Mouse (Mus musculus): Measurements from ENCODE around the gene Ncs1.

Gene Ncs1

DNA sequence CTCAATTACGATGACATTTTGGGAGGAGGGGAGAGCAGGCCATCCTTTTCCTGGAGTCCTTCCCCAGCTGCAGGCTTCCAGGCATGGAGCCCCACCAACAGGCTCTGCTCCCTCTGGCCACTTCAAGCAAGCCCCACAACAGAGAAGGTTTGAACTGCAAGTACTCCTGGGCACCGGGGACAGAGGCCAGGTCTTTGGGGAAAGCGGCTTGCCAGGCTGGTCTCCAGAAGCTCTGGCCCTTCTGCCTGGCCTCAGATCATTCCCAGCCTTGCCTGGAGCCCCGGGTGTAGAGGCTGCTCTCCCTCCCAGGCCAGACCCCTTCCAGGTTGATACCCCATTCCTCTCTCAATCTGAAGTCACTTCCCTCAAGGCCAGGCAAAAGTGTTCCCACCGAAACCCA lies 572 bp upstream of the Ncs1 start:
- DNase-seq = no peak

DNA sequence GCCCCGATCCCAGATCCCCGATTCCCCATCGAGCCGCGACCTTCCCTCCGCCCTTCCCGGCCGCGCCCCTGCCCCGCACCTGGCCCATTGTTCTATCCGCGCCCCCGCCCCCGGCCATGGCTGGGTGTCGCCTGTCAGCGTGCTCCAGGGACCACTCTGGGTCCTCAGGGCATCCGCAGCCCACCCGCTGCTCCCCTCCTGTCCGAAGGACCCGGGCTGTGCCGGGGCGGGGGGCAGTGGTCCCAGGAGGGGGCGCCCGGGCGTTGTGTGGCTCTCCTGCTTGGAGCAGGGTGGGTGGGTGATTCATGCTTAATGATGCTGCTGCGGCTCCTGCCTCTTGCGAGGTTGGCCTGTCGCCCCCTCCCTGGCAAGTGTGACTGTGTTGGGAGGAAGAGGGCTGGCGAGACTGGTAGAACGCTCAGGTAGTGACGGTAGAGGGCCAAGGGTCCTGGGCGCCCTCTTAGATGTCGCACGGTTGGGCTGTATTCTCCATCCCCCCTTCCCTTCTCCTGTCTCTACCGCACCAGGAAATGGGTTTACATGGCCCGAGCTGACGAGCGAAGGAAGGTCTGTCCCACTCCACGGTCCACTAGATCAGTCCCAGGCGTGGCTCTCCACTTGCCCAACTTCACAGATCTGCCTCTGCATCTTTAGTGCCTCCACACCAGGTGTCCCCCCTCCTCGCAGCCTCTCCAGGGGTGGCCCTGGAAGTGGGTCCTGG lies 788 bp downstream of the Ncs1 start:
- DNase-seq = peak; percentile 56

DNA sequence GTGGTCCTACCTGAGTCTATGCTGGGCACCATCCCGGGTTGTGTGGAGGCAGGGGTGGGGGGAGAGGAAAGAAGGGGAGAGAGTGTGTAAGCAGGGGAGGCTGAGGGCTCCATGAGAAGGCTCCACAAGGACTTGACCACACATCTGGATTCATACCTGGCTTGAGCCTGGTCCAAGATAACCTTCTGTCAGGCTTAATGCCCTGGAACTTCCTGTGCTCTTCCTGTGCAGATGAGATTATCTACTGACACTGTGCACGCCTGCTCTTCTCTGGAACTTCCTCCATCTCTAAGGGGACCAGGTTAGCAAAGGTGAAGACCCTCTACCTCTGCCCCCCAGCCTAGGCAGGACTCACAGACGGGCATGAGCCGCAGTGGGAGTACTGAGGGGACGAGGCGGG lies 3.2 kb downstream of the Ncs1 start:
- DNase-seq = no peak

DNA sequence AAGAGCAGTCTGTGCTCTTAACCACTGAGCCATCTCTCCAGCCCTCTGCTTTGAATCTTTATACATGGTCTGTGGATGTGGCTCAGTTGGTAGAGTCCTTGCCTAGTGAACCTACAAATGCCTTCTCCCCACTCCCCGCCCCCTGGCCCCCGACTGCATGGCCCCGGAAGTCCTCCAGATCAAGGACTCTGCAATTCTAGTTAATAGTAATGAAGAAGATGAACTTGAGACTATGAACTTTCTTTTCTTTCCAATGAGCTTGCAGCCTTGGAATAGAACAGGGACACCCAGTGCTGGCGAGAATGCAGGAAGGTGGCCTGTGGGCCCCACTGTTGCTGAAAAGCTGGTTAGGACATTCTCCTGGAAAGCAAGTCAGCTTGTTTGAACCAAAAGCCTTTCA lies 6.5 kb downstream of the Ncs1 start:
- no peak for DNase-seq

DNA sequence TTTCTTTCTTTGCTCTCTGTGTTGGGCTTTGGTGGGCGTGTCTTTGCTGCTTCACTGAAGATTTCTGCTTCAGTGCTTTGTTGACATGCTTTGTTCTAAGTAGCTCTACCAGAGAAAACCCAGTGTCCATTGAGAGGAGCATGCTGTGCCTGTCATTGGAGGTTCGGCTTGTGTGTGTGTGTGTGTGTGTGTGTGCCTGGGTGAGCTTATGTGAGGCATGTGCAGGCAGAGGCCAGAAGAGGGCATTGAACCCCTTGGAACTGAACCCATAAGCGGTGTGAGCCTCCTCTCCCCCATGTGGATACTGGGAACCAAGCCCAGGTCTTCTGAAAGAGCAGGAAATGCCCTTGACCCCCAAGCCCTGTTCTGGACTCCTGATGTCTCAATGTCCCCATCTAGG lies 7.8 kb downstream of the Ncs1 start:
- no peak for DNase-seq

DNA sequence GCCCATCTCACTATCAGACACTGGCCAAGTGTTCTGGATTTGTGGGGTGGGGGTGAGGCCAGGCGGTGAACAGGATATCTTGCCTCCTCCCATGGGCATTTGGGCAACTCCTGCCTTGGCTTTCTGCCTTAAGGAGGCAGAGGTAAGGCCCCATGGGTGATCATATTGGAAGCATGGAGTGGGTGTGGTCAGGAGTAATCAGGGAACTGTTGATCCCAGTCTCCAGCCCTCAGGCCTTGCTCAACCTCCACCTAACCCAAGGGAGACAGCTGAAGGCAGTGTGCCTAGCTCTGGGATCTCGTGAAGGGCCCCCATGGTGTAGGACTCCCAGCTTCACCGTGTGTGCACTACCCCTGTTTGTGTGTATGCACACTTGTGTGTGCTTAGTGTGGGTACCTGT lies 9.2 kb downstream of the Ncs1 start:
- DNase-seq = no peak

DNA sequence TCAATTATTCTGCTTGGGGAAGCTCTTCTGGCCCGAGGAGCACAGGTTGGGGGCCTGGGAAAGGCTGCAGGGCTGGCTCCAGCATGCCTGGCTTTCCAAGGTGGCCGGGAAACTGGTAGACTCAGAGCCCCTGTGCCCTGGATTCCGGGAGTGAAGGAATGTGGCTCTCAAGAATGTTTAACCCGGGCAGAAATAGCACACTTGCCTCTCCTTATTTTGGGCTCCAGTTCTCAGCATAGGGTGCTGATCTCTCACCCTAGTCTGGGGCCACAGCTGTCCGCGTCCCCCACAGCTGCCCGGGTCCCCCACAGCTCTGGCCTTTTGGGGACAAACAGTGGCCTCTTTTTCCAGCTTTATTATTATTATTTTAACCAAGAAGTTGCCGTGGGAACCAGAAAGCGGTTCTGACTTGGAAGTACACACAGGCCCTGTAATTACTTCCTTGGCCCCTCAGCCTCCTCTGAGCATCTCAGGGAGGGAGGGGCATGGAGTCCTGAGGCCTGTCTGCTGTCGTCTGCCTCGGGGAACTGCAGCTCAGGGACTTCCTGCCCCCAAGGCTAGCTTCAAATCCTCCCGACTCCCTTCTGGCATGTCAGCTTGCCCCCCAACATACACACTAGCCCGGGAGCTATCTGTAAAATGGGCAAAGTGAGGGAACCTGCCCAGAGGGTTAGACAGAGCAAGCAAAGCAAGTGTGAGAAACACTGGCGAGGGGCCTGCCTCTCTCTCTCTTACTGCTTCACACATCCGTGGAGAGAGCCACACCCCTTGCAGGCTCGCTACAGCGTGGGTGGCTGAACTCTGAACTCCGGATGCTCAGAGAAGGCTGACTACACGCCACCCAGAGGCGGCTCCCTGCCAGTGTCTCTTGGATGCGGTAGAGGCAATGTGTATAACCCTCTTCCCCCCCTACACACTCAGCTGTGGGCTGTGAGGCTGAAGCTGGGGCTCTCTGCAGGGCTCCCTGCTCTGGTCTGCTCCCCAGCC lies 10.6 kb downstream of the Ncs1 start:
- peak; percentile 90 for DNase-seq

DNA sequence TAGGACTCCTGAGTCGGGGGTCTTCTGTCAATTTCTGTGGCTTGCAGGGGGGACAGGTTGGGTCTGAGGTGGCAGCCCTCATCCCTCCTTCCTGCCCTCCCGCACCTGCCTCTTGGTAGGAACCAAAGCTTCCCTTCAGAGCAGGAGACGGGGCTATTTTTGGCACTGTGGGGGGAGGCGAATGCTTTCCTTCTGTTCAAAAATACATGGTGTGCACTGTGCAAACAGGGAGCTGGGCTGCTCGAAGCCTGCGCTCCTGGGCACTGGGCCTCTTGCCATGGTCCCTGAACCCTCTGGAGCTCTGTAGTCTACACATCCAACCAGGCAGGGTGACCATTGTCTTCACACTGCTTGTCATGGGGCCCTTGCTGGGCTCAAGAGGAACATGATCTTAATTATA lies 11.5 kb downstream of the Ncs1 start:
- DNase-seq = peak; percentile 34

DNA sequence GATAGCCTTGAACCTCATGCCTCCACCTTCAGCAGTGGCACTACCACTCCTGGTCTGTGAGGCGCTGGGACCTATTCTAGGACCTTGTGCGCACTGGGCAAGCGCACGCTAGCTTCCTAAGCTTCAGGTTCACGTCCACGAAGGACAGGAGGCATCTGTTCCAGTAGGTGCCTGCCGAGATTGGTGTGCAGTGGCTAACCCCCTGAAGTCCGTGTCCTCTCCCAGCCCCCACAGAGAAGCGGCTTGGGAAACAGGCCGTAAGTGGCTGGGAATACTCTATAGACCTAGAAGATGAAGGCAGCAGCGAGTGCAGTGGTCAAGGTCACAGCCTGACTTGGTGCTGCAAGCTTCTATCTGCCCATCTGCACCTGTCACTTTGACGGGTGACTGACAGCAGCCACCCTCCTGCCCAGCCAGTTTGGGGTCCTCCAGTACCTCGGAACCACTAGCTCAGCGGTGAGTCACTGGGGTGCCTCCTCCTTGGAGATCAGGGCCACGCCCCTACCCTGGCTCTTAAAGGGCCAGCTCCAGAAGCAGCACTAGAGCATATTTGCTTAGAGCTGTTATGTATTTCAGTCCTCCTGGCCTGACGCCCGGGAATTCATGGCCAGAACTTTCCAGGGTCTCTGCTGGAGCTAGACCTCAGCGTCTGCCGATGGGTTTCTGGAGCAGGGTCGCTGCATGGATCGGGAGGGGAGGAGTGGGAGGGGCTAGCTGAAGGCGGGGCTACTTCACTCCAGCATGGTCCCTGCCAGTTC lies 13.2 kb downstream of the Ncs1 start:
- peak; percentile 77 for DNase-seq

DNA sequence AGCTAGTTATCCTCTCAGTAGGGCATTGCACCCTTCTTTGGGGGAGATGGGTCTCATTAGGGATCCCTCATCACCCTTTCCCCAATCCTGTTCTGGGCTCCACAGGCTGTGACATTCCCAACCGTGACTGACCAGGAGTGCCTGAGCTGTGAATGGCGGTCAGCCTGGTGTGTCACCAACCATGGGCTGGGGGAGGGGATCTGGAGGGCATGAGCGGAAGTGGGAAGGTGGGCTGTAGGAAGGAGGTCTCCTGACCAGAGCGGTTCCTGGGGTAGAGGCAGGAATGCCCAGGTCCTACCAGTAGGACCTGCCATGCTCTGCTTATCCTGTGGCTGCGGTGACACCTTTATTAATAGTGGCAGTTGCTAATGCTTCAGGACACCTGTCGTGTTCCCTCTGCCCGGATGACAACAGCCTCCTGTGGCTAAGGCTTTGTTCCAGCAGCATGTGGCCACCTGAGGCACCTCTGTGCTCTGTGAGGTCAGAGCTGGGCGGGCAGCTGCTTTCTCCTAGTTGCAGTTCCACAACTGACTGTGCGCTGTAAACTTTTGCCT lies 13.8 kb downstream of the Ncs1 start:
- DNase-seq = peak; percentile 25

DNA sequence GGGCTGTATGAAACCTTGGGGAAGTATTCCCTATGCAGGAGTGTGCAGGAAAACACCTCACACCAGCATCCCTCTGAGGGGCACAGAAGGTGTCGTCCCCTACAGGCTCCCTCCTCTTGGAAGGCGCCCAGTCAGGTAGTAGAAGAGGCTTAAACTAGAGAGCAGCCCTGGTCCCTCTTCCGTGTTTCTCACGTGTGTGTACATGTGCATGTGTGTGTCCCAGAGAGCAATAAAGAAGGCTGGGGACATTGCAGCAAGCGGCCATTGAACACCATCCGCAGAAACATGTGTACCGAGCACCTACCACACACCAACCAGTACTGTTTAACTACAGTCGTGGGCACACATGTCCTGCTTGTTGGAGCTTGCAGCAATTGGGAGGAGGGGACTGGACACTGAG lies 14.9 kb downstream of the Ncs1 start:
- DNase-seq = no peak

DNA sequence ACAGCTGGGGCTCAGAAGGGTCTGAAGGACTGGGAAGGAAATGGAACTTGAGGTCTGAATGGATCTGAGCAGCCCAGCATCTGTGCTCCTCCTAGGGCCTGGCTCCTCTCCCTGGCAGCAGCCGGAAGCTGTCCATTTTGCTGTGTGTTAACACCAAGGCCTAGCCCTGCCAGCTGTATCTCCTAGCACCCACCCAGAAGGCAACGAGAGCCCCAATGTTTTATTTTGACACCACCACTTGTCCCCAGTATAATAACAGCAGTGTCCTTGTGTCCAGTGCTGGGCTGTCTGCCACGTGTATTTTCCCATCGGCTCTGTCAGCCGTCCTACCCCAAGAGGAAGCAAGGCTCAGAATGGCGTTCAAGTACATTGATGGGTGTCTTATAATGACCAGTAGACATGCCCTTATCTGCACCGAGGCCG lies 17.4 kb downstream of the Ncs1 start:
- DNase-seq = no peak

DNA sequence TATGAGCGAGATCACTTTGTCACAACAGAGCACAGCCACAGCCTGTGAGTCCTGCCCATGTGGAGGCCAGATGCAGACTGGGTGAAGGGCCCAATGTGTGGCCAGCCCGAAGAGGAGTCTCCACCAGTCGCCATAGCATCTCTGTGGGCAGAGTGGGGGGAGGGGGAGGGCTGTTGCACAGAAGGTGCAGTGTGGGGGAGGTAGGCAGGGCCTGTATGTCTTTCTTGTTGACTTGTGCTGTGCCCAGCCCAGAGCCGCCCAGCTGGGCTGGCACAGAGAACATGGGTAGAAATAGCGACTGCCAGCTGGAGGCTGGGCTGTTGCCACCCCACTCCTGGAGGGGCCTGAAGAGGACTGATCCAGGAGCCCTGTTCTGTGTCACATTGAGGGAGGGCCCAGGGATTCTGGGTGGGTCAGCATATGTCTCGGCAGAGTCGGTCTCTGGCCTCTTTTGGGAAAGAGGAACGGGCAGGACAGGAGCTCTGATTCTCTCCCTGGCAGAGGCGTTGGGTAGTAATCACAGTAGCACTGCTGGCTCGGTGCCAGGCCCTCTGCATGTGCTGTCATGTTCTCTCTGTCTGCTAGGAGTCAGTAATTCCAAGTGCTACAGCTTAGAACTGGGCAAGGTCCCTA lies 18.2 kb downstream of the Ncs1 start:
- peak; percentile 31 for DNase-seq

DNA sequence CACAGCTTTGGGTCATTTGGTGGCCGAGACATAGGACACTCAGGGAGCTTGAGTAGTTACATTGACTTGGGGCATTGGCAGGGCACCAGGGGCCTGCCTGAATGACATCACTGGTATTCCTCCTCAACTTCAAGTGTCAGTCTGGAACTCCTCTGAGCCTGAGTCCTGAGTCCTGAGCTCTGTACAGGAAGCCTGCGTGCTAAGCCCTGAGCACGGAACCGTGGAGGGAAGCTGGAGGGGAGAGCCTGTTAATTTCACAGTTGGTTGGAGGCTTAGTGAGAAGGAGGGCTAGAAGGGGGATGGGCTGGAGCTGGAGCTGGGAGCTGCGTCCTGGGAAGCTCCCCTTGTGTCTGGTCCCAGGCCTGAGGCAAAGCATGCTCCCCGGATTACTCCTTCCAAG lies 21.8 kb downstream of the Ncs1 start:
- DNase-seq = no peak

DNA sequence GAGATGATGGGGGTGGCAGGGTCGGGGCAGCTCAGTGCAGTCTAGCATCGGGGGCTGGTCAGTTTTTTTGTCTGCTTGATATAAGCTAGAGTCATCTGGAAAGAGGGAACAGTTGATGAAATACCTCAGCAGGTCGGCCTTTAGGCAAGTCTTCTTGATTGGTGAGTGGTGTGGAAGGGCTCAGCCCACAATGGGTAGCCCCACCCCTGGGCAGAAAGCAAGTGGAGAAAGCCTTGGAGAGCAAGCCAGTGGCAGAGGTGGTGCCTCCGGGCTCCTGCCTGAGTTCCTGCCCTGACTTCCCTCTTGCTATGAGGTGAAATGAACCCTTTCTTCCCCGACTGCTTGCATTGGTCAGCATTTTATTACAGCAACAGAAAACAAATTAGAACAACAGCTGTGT lies 23.0 kb downstream of the Ncs1 start:
- DNase-seq = no peak

DNA sequence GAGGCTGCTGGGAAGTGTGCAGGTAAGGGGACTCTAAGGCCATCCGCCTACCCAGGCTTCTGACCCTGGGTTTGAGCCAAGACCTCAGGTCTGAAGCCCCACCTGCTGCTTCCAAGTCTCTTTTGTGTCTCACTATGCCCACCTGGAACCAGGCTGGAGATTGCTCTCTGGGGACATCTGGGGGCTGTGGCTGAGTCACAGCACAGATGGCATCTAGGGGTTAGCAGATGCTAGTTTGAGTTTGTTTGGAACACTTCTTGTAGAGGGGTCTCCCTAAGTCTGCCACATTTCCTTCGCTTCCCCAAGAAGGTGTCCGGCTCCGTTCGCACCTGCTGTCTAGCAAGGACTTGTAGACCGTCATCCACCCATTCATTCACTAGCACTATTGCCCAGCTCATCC lies 23.6 kb downstream of the Ncs1 start:
- DNase-seq = no peak

DNA sequence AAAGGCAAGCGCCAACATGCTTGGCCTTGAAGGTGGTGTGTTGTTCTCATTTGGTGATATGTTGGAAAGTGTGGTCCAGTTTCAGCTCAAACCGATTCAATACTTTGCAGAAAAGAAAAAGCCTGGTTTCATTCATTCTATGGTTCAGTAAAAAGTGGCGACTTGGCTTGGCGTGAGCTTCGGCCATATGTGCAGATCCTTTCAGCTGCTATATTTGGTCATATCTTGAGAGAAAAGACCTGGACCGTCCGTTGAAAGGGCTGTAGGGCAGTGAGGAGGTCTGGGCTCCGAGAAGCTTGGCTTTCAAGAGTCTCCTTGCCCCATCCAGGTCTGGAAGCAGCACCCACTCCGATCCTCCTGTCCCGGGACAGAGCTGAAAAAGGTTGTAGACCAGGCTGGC lies 24.2 kb downstream of the Ncs1 start:
- no peak for DNase-seq

DNA sequence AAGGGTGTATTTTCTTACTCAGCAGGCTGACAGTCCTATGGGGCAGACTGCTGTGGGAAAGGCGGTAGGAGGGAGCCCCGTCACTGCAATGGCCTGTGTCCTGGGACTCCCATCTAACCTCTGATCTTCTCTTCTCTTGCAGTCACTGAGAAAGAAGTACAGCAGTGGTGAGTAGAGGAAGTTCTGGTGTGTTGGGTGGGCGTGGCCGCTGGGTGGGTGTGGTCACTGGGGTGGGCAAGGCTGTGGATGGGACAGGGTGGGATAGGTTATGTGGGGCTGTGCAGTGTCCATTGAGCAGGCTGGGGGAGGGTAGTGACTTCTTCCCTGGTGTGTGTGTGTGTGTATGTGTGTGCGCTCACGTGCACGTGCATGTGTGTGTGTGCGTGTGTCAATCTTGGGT lies 24.8 kb downstream of the Ncs1 start:
- no peak for DNase-seq

DNA sequence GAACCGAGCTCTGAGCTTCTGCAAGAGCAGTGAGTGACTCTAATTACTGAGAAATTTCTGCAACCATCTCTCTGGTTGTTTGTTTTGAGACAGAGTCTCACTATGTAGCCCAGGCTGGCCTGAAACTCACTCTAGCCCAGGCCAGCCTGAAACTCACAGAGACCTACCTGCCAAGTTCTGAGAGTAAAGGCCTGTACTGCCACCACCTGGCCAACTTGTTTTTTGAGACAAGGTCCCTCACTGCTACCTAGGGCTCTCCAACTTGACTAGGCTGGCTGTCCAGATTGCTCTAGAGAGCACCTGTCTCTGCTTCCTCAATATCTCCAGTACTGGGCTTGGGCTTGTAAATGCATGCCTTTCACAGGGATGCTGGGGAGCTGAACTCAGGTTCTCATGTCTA lies 25.4 kb downstream of the Ncs1 start:
- peak; percentile 47 for DNase-seq

DNA sequence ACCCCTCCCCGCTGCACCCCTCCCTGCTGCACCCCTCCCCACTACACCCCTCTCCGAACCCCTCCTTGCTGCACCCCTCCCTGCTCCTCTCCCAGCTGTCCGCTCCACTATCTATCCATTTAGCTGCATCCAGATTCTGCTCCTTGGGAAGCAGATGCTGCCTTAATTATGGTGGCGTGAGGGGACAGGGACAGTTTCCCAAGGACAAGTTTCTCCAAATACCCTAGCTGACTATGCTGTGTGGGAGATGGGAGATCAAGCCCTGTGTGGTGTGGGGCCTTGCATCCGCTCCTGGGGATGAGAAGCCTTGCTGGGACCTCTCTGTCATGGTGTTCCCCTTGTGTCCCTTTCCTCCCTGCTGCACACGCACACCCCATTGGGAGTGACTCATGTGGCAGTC lies 29.4 kb downstream of the Ncs1 start:
- no peak for DNase-seq

DNA sequence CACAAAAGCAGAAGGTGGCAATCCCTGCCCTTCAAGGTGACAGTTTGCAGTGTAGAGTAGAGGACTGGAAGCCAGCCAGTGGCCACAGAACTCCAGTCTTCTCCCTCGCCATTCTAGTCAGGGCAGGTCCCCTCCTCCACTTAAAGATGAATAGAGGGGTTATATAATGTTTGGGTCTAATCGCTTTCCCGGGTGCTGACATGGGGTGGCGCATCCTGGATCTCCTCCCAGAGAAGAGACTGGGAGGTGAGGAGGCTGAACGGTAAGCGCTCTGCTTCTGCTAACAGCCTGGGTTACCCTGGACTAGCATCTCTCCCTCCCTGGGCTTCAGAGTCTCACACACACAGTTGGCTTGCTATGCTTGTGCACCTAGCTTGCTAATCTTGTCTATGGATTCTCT lies 32.2 kb downstream of the Ncs1 start:
- no peak for DNase-seq

DNA sequence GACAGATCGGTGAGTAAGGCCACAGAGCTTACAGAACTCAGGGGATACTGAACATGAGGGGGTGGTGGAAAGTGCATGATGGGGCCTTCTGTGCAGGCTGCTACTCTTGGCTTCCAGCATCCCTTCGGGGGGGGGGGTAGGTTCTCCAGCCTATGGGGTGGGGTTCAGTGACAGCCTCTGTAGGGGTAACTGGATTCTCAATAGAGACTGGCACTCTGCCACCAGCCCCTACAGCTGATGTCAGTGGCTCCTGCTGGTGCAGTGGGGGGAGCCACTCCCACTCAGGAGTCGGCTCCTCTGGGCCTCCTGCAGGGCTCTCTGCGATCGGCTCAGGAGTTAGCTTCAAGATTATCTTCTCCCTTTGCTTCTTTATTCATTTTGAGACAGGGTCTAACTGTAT lies 32.9 kb downstream of the Ncs1 start:
- no peak for DNase-seq

DNA sequence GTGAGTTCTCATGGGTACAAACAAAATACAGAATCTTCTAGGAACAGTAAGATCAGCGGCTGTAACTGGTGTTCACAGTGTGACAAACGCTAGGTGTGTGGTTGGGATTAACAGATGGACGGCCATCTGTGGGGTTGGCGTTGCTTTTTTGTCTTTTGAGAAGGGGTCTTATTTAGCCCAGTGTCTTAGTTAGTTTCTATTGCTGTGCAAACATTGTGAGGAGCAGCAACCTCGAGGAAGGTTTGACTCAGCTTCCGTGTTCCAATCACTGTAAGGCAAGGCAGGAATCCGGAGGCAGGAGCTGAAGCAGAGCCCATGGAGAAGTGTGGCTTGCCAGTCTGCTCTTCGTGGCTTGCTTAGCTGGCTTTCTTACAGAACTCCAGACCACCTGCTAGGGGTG lies 35.5 kb downstream of the Ncs1 start:
- no peak for DNase-seq

All from thymus, postnatal 4 days (tissue).